Mouse (Mus musculus) MEL (cell line): ENCODE measurements around the gene Wasf2.

Experiments used
- CTCF ChIP-seq, 3 experiments: IDR thresholded peaks in 2 of 3; conservative IDR thresholded peaks in 1 of 3; 2 replicates each; pipeline ENCODE4 v1.5.1; 2011 to 2012; ENCODE audit warnings: low read length in 3 of 3, low read depth in 2 of 3, mild to moderate bottlenecking in 2 of 3, improper control_type of control experiment in 1 of 3, inconsistent platforms in 1 of 3, mixed read lengths in 1 of 3, moderate library complexity in 1 of 3; ENCODE audit not compliant: control insufficient read depth in 1 of 3, insufficient read depth in 1 of 3, poor library complexity in 1 of 3, severe bottlenecking in 1 of 3
- GABPA ChIP-seq: IDR thresholded peaks from 2 replicates; pipeline ENCODE4 v1.6.1; 2012; ENCODE audit warnings: low read depth, mild to moderate bottlenecking, inconsistent platforms, low read length, improper control_type of control experiment, moderate library complexity
- POLR2A ChIP-seq, 2 experiments: IDR thresholded peaks; 2 replicates each; pipeline ENCODE4 v1.6.1; 2011 to 2012; ENCODE audit warnings: low read length in 2 of 2, mild to moderate bottlenecking in 2 of 2, control low read depth in 1 of 2, improper control_type of control experiment in 1 of 2, low read depth in 1 of 2, moderate library complexity in 1 of 2; ENCODE audit not compliant: control insufficient read depth in 1 of 2, insufficient read depth in 1 of 2, poor library complexity in 1 of 2
- RCOR1 ChIP-seq: IDR thresholded peaks from 2 replicates; pipeline ENCODE4 v1.6.1; 2012; ENCODE audit warnings: low read depth, mild to moderate bottlenecking, inconsistent platforms, low read length, improper control_type of control experiment

GRCm38 (mm10) chr4:133203591-133203990, 73.3 kb downstream of the Wasf2 start:
- TF ChIP-seq CTCF (IDR thresholded peaks at IDR 0.05 in 2 of 3, conservative IDR thresholded peaks at IDR 0.05 in 1 of 3; ENCODE audit: control insufficient read depth in 1 of 3, insufficient read depth in 1 of 3, low read depth in 2 of 3, low read length in 3 of 3, poor library complexity in 1 of 3, severe bottlenecking in 1 of 3): no peak
- no peak for TF ChIP-seq POLR2A (IDR thresholded peaks at IDR 0.05; ENCODE audit: control insufficient read depth in 1 of 2, insufficient read depth in 1 of 2, low read depth in 1 of 2, low read length in 2 of 2, poor library complexity in 1 of 2)
- no peak for TF ChIP-seq GABPA
- TF ChIP-seq RCOR1: no peak
